Mouse (Mus musculus): Measurements from ENCODE around the gene Nudt7. TPM values are rescaled to one million over a fixed set of nuclear protein-coding genes. Genes with fewer than 3 reads are reported as not detected.

The Nudt7 gene
- polyA plus RNA-seq, 2 experiments, result 10.7 to 14.5 TPM

DNA sequence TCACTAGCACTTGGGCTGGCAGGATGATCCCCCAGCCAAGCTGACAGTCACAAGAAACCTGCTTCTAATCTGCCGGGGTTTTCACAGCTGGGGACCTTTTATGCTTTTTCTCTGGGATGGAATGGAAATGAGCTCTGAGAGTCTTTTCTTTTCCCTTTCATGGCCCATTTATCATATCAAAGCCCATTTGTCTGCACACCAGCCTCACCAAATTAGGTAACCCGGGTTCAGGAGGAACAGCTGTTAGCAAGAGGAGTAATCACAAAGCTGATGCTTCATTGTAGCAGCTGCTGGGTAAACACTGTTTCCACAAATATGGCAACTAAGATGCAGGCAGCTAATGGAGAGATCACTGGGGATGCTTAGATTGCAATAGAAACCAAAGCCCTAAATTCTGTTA lies 17.3 kb upstream of the Nudt7 start:
- 7% methylated on average over 2 of the region's 2 CpGs for WGBS

DNA sequence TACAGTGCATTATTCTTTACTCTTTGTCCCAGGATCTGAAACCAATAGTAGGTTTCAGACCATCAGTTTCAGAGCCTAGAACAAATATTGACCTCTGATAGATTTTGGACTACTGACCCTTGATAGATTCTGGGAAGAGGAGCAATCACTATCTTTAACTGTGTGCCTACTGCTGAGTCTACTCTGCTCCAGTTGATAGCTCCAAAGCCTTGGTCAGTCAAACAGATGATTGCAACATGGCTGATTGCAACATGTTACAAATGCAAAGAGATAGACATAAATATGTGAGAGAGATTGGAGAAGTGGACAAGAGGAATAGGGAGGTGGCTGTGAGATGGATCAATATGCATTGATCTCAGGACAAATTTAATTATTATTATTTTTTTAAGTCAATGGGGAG lies 15.9 kb upstream of the Nudt7 start:
- ATAC-seq (ENCODE audit: low FRiP score, low read depth) (no peak), DNase-seq (ENCODE audit: low spot score) (no peak)
- H3K4me3 ChIP-seq (replicated peaks; ENCODE audit: low read length), result no peak overlapping the region
- H3K4me1 ChIP-seq (ENCODE audit: control insufficient read depth, insufficient read depth, low read length), result no peaks in the 10 kb centered on the region
- no peaks in the 10 kb centered on the region for H3K27me3 ChIP-seq (ENCODE audit: control insufficient read depth, insufficient read depth, low read length)
- H3K9ac ChIP-seq (ENCODE audit: low read depth, low read length, severe bottlenecking), result no peak overlapping the region
- H3K36me3 ChIP-seq (ENCODE audit: control insufficient read depth, insufficient read depth, low read length), result no peaks in the 10 kb centered on the region
- no peak overlapping the region for H3K4me2 ChIP-seq (replicated peaks; ENCODE audit: low read depth, low read length, severe bottlenecking)
- no peak for TF ChIP-seq POLR2A (IDR thresholded peaks at IDR 0.05; ENCODE audit: borderline replicate concordance, extremely low read depth, insufficient read depth, insufficient read length)
- H3K27ac ChIP-seq (replicated peaks; ENCODE audit: low read depth, low read length), result no peak overlapping the region
- H3K9me3 ChIP-seq (ENCODE audit: control insufficient read depth, low read length), result no peaks in the 10 kb centered on the region

More for the DNA sequence above, 17.3 kb upstream of the Nudt7 start:
- Histone ChIP-seq H3K4me3 (replicated peaks; ENCODE audit: low read length) (no peak overlapping the region), H3K4me1 (ENCODE audit: control insufficient read depth, insufficient read depth, low read length) (no peaks in the 10 kb centered on the region), H3K36me3 (ENCODE audit: control insufficient read depth, insufficient read depth, low read length) (no peaks in the 10 kb centered on the region), H3K9me3 (ENCODE audit: control insufficient read depth, low read length) (no peaks in the 10 kb centered on the region), H3K9ac (ENCODE audit: low read depth, low read length, severe bottlenecking) (no peak overlapping the region), H3K27ac (replicated peaks; ENCODE audit: low read depth, low read length) (no peak overlapping the region), H3K27me3 (ENCODE audit: control insufficient read depth, insufficient read depth, low read length) (no peaks in the 10 kb centered on the region), H3K4me2 (replicated peaks; ENCODE audit: low read depth, low read length, severe bottlenecking) (no peak overlapping the region)
- ATAC-seq (ENCODE audit: low FRiP score, low read depth) (no peak), DNase-seq (ENCODE audit: low spot score) (no peak)
- TF ChIP-seq POLR2A (IDR thresholded peaks at IDR 0.05; ENCODE audit: borderline replicate concordance, extremely low read depth, insufficient read depth, insufficient read length), result no peak

DNA sequence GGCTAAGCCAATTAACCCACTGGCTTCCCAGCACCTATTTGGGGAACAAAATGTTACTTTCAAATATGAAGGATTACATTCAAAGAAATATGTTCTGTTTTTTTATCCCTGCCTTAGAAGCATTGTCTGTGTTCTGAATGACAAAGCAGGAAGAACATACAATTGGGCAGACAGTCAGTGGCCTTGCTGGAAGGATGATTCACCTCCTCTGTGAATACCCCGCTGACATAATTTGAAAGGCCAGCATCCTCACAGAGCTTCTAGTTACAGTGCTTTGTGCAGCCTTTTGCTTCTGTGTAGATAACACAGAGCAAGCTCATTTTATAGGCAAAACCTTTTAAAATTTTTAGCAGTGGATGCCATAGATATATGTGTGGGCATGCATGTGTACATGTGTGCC lies 11.6 kb upstream of the Nudt7 start:
- DNase-seq (ENCODE audit: low spot score), result no peak
- H3K36me3 ChIP-seq (ENCODE audit: control insufficient read depth, insufficient read depth, low read length), result no peaks in the 10 kb centered on the region
- H3K4me3 ChIP-seq (replicated peaks; ENCODE audit: low read length), result no peak overlapping the region
- H3K9me3 ChIP-seq (ENCODE audit: control insufficient read depth, low read length), result no peaks in the 10 kb centered on the region
- TF ChIP-seq POLR2A (IDR thresholded peaks at IDR 0.05; ENCODE audit: borderline replicate concordance, extremely low read depth, insufficient read depth, insufficient read length), result no peak
- H3K4me2 ChIP-seq (replicated peaks; ENCODE audit: low read depth, low read length, severe bottlenecking), result no peak overlapping the region
- H3K9ac ChIP-seq (ENCODE audit: low read depth, low read length, severe bottlenecking), result no peak overlapping the region
- no peak overlapping the region for H3K27ac ChIP-seq (replicated peaks; ENCODE audit: low read depth, low read length)
- WGBS, result 72% methylated on average over 1 of the region's 1 CpGs
- no peak for ATAC-seq (ENCODE audit: low FRiP score, low read depth)
- H3K4me1 ChIP-seq (ENCODE audit: control insufficient read depth, insufficient read depth, low read length), result no peaks in the 10 kb centered on the region; the same call in 1 of the 2 replicates
- H3K27me3 ChIP-seq (ENCODE audit: control insufficient read depth, insufficient read depth, low read length), result no peaks in the 10 kb centered on the region

- no peak for TF ChIP-seq POLR2A (IDR thresholded peaks at IDR 0.05; ENCODE audit: borderline replicate concordance, extremely low read depth, insufficient read depth, insufficient read length)
- 72% methylated on average over 3 of the region's 3 CpGs for WGBS
- H3K4me2 ChIP-seq (replicated peaks; ENCODE audit: low read depth, low read length, severe bottlenecking), result no peak overlapping the region
These were observed 9.7 kb upstream of the Nudt7 start for GRCm38 (mm10) chr8:114123611-114124010.

GRCm38 (mm10) chr8:114124084-114124750 lies 9.1 kb upstream of the Nudt7 start:
- Histone ChIP-seq H3K36me3 (ENCODE audit: control insufficient read depth, insufficient read depth, low read length) (no peaks in the 10 kb centered on the region), H3K4me2 (replicated peaks; ENCODE audit: low read depth, low read length, severe bottlenecking) (no peak overlapping the region), H3K27me3 (ENCODE audit: control insufficient read depth, insufficient read depth, low read length) (no peaks in the 10 kb centered on the region), H3K9me3 (ENCODE audit: control insufficient read depth, low read length) (no peaks in the 10 kb centered on the region), H3K4me3 (replicated peaks; ENCODE audit: low read length) (no peak overlapping the region), H3K9ac (ENCODE audit: low read depth, low read length, severe bottlenecking) (no peak overlapping the region), H3K27ac (replicated peaks; ENCODE audit: low read depth, low read length) (no peak overlapping the region), H3K4me1 (ENCODE audit: control insufficient read depth, insufficient read depth, low read length) (no peaks in the 10 kb centered on the region; the same call in 1 of the 2 replicates)
- ATAC-seq (ENCODE audit: low FRiP score, low read depth) (no peak), DNase-seq (ENCODE audit: low spot score) (no peak)
- no peak for TF ChIP-seq POLR2A (IDR thresholded peaks at IDR 0.05; ENCODE audit: borderline replicate concordance, extremely low read depth, insufficient read depth, insufficient read length)
- 58% methylated on average over 4 of the region's 4 CpGs for WGBS

More at GRCm38 (mm10) chr8:114123611-114124010, 9.7 kb upstream of the Nudt7 start:
- H3K27ac ChIP-seq (replicated peaks; ENCODE audit: low read depth, low read length), result no peak overlapping the region
- H3K9me3 ChIP-seq (ENCODE audit: control insufficient read depth, low read length), result no peaks in the 10 kb centered on the region
- no peak for ATAC-seq (ENCODE audit: low FRiP score, low read depth)
- DNase-seq (ENCODE audit: low spot score), result no peak
- H3K4me1 ChIP-seq (ENCODE audit: control insufficient read depth, insufficient read depth, low read length), result no peaks in the 10 kb centered on the region; the same call in 1 of the 2 replicates
- no peak overlapping the region for H3K9ac ChIP-seq (ENCODE audit: low read depth, low read length, severe bottlenecking)
- H3K4me3 ChIP-seq (replicated peaks; ENCODE audit: low read length), result no peak overlapping the region
- no peaks in the 10 kb centered on the region for H3K36me3 ChIP-seq (ENCODE audit: control insufficient read depth, insufficient read depth, low read length)
- H3K27me3 ChIP-seq (ENCODE audit: control insufficient read depth, insufficient read depth, low read length), result no peaks in the 10 kb centered on the region
